Mouse (Mus musculus) thymus, postnatal 4 days (tissue): Measurements from ENCODE around the gene Psmb8.

ENCODE experiments used
- DNase-seq: peaks from one replicate; pipeline ENCODE4 v3.0.0; 2021

Psmb8 gene

GRCm38 (mm10) chr17:34196941-34197894, at the start of gene Psmb8:
TSS of gene Psmb8 (plus strand) at chr17:34197721.
- DNase-seq = peak; percentile 91

GRCm38 (mm10) chr17:34152923-34153322, 44.6 kb upstream of the Psmb8 start, which contains the start of gene H2-DMb1:
TSS of gene H2-DMb1 (plus strand) at chr17:34153072.
- no peak for DNase-seq

GRCm38 (mm10) chr17:34155534-34155933, 42.0 kb upstream of the Psmb8 start:
- DNase-seq = no peak

GRCm38 (mm10) chr17:34164202-34164895, 33.2 kb upstream of the Psmb8 start:
- DNase-seq = peak; percentile 76

GRCm38 (mm10) chr17:34165033-34165730, 32.3 kb upstream of the Psmb8 start:
- peak; percentile 66 for DNase-seq

- DNase-seq = peak; percentile 60
These were observed 28.2 kb upstream of the Psmb8 start for GRCm38 (mm10) chr17:34169279-34169678.

- no peak for DNase-seq
These were observed 27.0 kb upstream of the Psmb8 start for GRCm38 (mm10) chr17:34170487-34170876.

- DNase-seq = peak; percentile 89
These were observed 26.5 kb upstream of the Psmb8 start for GRCm38 (mm10) chr17:34170877-34171498.

GRCm38 (mm10) chr17:34172528-34172927, 25.0 kb upstream of the Psmb8 start:
- DNase-seq = peak; percentile 63

GRCm38 (mm10) chr17:34174075-34174474, 23.4 kb upstream of the Psmb8 start:
- no peak for DNase-seq

- DNase-seq = peak; percentile 52
These were observed 20.3 kb upstream of the Psmb8 start for GRCm38 (mm10) chr17:34177179-34177578.

- no peak for DNase-seq
These were observed 18.5 kb upstream of the Psmb8 start for GRCm38 (mm10) chr17:34179019-34179418.

- DNase-seq = no peak
These were observed 17.3 kb upstream of the Psmb8 start for GRCm38 (mm10) chr17:34179913-34180859.

- no peak for DNase-seq
These were observed 13.8 kb upstream of the Psmb8 start for GRCm38 (mm10) chr17:34183564-34184219.

GRCm38 (mm10) chr17:34185526-34185925, 12.0 kb upstream of the Psmb8 start:
- no peak for DNase-seq

- DNase-seq = no peak
These were observed 10.6 kb upstream of the Psmb8 start for GRCm38 (mm10) chr17:34186885-34187260.

GRCm38 (mm10) chr17:34187261-34187916, 10.1 kb upstream of the Psmb8 start, which contains the start of the genes Tap1 and Psmb9:
TSS of gene Tap1 (plus strand) at chr17:34187553.
TSS of gene Psmb9 (minus strand) at chr17:34187764.
- peak; percentile 100 for DNase-seq

- DNase-seq = peak; percentile 68
These were observed 9.5 kb upstream of the Psmb8 start for GRCm38 (mm10) chr17:34188010-34188409.

- peak; percentile 25 for DNase-seq
These were observed 8.5 kb upstream of the Psmb8 start for GRCm38 (mm10) chr17:34188986-34189385.

GRCm38 (mm10) chr17:34192852-34193251, 4.7 kb upstream of the Psmb8 start:
- peak; percentile 33 for DNase-seq
